Mouse (Mus musculus): ENCODE results near the gene Gm48551.

- TF ChIP-seq EP300 (optimal IDR thresholded peaks at IDR 0.05) = no peak
- TF ChIP-seq CTCF (IDR thresholded peaks at IDR 0.05; ENCODE audit: low read depth) = no peak
Measured at GRCm38 (mm10) chr10:81427327-81427726, 43.1 kb downstream of the Gm48551 start.
